Mouse (Mus musculus): Measurements from ENCODE around the gene Zswim8. TPM values are rescaled to one million over a fixed set of nuclear protein-coding genes. Genes with fewer than 3 reads are reported as not detected.

The Zswim8 gene
- total and polyA plus RNA-seq, 3 experiments = 16.5 to 35.5 TPM; not detected in 1

DNA sequence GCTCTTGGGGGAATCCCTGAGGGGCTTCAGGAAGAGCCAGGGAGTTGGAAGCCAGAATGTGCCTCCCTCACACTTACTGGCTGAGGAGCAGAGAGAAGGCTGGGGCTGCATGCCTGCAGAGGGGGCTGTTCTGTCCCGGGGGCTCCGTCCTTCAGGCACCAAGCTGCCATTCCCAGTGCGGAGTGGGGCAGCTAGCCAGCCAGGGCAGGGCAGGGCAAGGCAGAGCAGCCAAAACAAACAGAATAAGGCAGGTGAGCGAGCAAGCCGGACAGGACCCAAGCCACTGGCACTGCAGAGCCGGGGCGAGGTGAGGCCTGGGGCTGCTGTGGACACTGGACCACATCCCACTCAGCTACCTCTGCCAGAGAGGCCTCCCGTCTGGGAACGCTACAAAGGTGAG is 33.9 kb downstream of the Zswim8 start:
- TF ChIP-seq MAFK (IDR thresholded peaks at IDR 0.05; ENCODE audit: borderline replicate concordance, low read depth, low read length) (no peak), KAT2A (conservative IDR thresholded peaks at IDR 0.05; ENCODE audit: low read depth, low read length) (no peak), JUND (IDR thresholded peaks at IDR 0.05; ENCODE audit: low read depth, low read length) (no peak), CHD1 (IDR thresholded peaks at IDR 0.05; ENCODE audit: low read depth, low read length) (no peak), ZKSCAN1 (IDR thresholded peaks at IDR 0.05; ENCODE audit: low read depth, low read length) (no peak), RCOR1 (IDR thresholded peaks at IDR 0.05; ENCODE audit: low read depth, low read length) (no peak), MAZ (IDR thresholded peaks at IDR 0.05; ENCODE audit: low read depth, low read length) (no peak), MAX (IDR thresholded peaks at IDR 0.05; ENCODE audit: low read length) (no peak), GABPA (IDR thresholded peaks at IDR 0.05; ENCODE audit: low read depth, low read length) (no peak), NELFE (IDR thresholded peaks at IDR 0.05; ENCODE audit: low read depth, low read length) (no peak), SMC3 (IDR thresholded peaks at IDR 0.05; ENCODE audit: low read depth, low read length) (no peak), SIN3A (IDR thresholded peaks at IDR 0.05; ENCODE audit: low read length) (no peak), CHD2 (IDR thresholded peaks at IDR 0.05; ENCODE audit: low read length) (no peak), ELF1 (IDR thresholded peaks at IDR 0.05; ENCODE audit: low read depth, low read length) (no peak), ETS1 (IDR thresholded peaks at IDR 0.05; ENCODE audit: low read depth, low read length) (no peak), CTCF (IDR thresholded peaks at IDR 0.05 in 2 of 3, conservative IDR thresholded peaks at IDR 0.05 in 1 of 3; ENCODE audit: control insufficient read depth in 1 of 3, insufficient read depth in 1 of 3, low read depth in 2 of 3, low read length in 3 of 3, poor library complexity in 1 of 3, severe bottlenecking in 1 of 3) (no peak), POLR2AphosphoS5 (IDR thresholded peaks at IDR 0.05; ENCODE audit: borderline replicate concordance, low read depth, low read length) (no peak)
- no peak overlapping the region for H3K4me3 ChIP-seq (ENCODE audit: control insufficient read depth in 1 of 2, insufficient read depth in 1 of 2, low read depth in 2 of 2, low read length in 2 of 2)
- H3K9ac ChIP-seq (ENCODE audit: control insufficient read depth, low read depth, low read length, poor library complexity, severe bottlenecking) = no peak overlapping the region
- H3K27ac ChIP-seq (ENCODE audit: control insufficient read depth, low read depth, low read length) = no peak overlapping the region
- no peaks in the 10 kb centered on the region for H3K79me2 ChIP-seq (ENCODE audit: control insufficient read depth, insufficient read depth, low read length, poor library complexity)
- no peaks in the 10 kb centered on the region for H3K27me3 ChIP-seq (ENCODE audit: control insufficient read depth in 1 of 2, insufficient read depth in 2 of 2, low read length in 2 of 2)
- no peaks in the 10 kb centered on the region for H3K9me3 ChIP-seq (replicated peaks; ENCODE audit: insufficient read depth, low read length)
- H3K36me3 ChIP-seq (ENCODE audit: control insufficient read depth in 1 of 2, insufficient read depth in 2 of 2, low read length in 2 of 2) = peaks cover 0 to 6% of the 10 kb centered on the region in 2 experiments; a peak in 1 of 4 replicates
- H3K4me1 ChIP-seq (ENCODE audit: control insufficient read depth in 1 of 2, insufficient read depth in 2 of 2, low read length in 2 of 2) = no peaks in the 10 kb centered on the region
- no peak for DNase-seq (ENCODE audit: low read depth, low spot score)

GRCm38 (mm10) chr14:20743614-20744013 is 36.3 kb downstream of the Zswim8 start:
- DNase-seq (ENCODE audit: low read depth, low spot score) = no peak
- H3K9ac ChIP-seq (ENCODE audit: control insufficient read depth, low read depth, low read length, poor library complexity, severe bottlenecking) = no peak overlapping the region
- no peak for TF ChIP-seq MAZ (IDR thresholded peaks at IDR 0.05; ENCODE audit: low read depth, low read length)
- no peak for TF ChIP-seq CHD1 (IDR thresholded peaks at IDR 0.05; ENCODE audit: low read depth, low read length)
- no peak for TF ChIP-seq ZKSCAN1 (IDR thresholded peaks at IDR 0.05; ENCODE audit: low read depth, low read length)
- TF ChIP-seq USF1 (IDR thresholded peaks at IDR 0.05; ENCODE audit: low read depth, low read length) = no peak
- no peak for TF ChIP-seq KAT2A (conservative IDR thresholded peaks at IDR 0.05; ENCODE audit: low read depth, low read length)
- no peak for TF ChIP-seq NRF1 (IDR thresholded peaks at IDR 0.05; ENCODE audit: insufficient read depth, low read depth, low read length, poor library complexity, severe bottlenecking)
- no peak for TF ChIP-seq EP300 (IDR thresholded peaks at IDR 0.05; ENCODE audit: low read depth in 1 of 2, low read length in 2 of 2)
- TF ChIP-seq MAX (IDR thresholded peaks at IDR 0.05; ENCODE audit: low read length) = no peak
- TF ChIP-seq ELF1 (IDR thresholded peaks at IDR 0.05; ENCODE audit: low read depth, low read length) = no peak
- no peak for TF ChIP-seq POLR2A (IDR thresholded peaks at IDR 0.05; ENCODE audit: control insufficient read depth in 1 of 2, insufficient read depth in 1 of 2, low read depth in 1 of 2, low read length in 2 of 2, poor library complexity in 1 of 2)
- no peak for TF ChIP-seq TAL1 (IDR thresholded peaks at IDR 0.05; ENCODE audit: low read length)
- no peak for TF ChIP-seq MAFK (IDR thresholded peaks at IDR 0.05; ENCODE audit: borderline replicate concordance, low read depth, low read length)
- TF ChIP-seq GATA1 (IDR thresholded peaks at IDR 0.05; ENCODE audit: low read depth, low read length) = no peak
- TF ChIP-seq NELFE (IDR thresholded peaks at IDR 0.05; ENCODE audit: low read depth, low read length) = no peak
- H3K9me3 ChIP-seq (replicated peaks; ENCODE audit: insufficient read depth, low read length) = no peaks in the 10 kb centered on the region
- H3K27ac ChIP-seq (ENCODE audit: control insufficient read depth, low read depth, low read length) = no peak overlapping the region
- no peak overlapping the region for H3K4me3 ChIP-seq (ENCODE audit: control insufficient read depth in 1 of 2, insufficient read depth in 1 of 2, low read depth in 2 of 2, low read length in 2 of 2)
- H3K79me2 ChIP-seq (ENCODE audit: control insufficient read depth, insufficient read depth, low read length, poor library complexity) = no peaks in the 10 kb centered on the region
- no peaks in the 10 kb centered on the region for H3K27me3 ChIP-seq (ENCODE audit: control insufficient read depth in 1 of 2, insufficient read depth in 2 of 2, low read length in 2 of 2)
- H3K36me3 ChIP-seq (ENCODE audit: control insufficient read depth in 1 of 2, insufficient read depth in 2 of 2, low read length in 2 of 2) = peaks cover 0 to 6% of the 10 kb centered on the region in 2 experiments; a peak in 1 of 4 replicates
- no peaks in the 10 kb centered on the region for H3K4me1 ChIP-seq (ENCODE audit: control insufficient read depth in 1 of 2, insufficient read depth in 2 of 2, low read length in 2 of 2)

All from MEL (cell line).